Mouse (Mus musculus) liver, embryonic 14.5 days (tissue): ENCODE data around the gene Galns.

Experiments
- CTCF ChIP-seq: IDR thresholded peaks from 2 replicates; pipeline ENCODE4 v1.5.1; 2016; ENCODE audit warnings: antibody characterized with exemption, low read depth, control low read depth
- EP300 ChIP-seq: IDR thresholded peaks from 2 replicates; pipeline ENCODE4 v1.6.1; 2016; ENCODE audit warnings: antibody characterized with exemption, low read depth

DNA sequence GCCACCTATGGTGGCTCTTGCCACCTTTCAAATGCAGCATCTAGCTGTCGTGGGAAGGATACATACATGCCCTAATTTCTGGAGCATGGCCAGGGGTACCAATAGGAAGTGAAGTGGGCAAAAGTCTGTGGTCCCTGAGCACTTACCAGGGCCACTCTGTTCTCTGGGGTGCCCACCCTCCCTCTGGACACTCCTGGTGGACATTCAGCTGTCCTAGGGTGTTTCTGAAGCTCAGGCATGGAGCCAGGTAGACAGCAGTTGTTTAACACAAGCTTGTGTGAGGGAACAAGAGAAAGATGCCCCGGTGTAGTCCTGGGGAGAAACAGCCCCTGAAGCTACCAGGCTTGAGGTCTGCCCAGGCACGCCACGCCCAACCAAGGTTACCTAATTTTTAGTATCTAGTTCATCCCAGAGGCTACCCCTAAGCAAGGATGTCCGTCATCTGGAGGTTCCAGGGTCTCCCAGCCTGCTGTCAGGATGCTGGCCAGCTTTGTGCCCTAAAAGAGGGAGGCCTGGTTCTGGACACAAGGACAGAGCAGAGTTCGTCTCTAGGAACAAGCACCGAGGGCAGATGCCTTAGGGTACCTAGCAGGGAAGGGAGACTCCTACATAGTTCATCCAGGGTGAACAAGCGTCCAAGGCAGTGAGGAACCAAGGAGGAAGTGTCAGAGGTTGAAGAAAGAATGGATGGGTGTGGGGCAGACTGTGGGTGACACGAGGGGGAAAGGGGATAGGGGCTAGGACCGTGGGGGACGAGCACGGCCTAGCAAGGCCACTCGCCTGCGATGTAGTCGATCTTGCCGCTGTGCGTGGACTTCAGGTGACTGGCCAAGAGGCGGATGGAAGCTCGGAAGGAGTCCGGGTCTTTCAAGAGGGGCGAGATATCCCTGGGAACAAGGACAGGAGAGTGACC is 35.3 kb downstream of the Galns start:
- TF ChIP-seq EP300, result no peak
- no peak for TF ChIP-seq CTCF
